Mouse (Mus musculus): Measurements from ENCODE around the gene Sae1.

DNA sequence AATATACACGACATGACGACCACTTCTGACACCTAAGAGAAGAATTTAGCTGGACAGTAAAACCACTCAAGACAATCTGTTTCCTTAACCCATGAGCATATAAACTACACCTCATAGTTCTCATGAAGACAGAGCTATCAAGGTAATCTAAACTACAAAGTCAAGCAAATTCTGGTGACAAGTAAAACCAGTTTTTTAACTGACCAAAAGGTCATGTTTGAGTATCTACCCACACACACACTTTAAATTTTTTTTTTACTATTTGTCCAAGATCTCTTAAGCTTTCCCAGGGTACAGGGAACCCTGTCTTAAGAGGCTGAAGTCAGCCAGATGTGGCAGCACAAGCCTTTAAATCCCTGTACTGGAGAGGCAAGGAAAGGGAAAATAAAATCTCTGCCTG, 18.8 kb downstream of the Sae1 start:
- TF ChIP-seq CTCF (IDR thresholded peaks at IDR 0.05; ENCODE audit: control insufficient read depth, insufficient read depth, low read length) = no peak
- TF ChIP-seq POLR2A (IDR thresholded peaks at IDR 0.05; ENCODE audit: borderline replicate concordance, control insufficient read depth, low read depth, low read length) = no peak

All from bone marrow, adult 2 months (tissue).